Mouse (Mus musculus) ES-E14 (cell line): ENCODE measurements at regions not wholly inside any gene's neighbourhood (a gene's known extent, or its start where the extent isn't known, plus 50 kb on each side); places are given as distances from the start of the nearest gene placed in this dataset.

Experiments used
- CHD2 ChIP-seq: IDR thresholded peaks from 2 replicates; pipeline ENCODE4 v1.6.1; 2014; ENCODE audit warnings: mild to moderate bottlenecking, low read depth, low read length, inconsistent platforms
- HCFC1 ChIP-seq: IDR thresholded peaks from 2 replicates; pipeline ENCODE4 v1.6.1; 2012; ENCODE audit warnings: low read length, inconsistent platforms, borderline replicate concordance; ENCODE audit not compliant: insufficient read depth
- MAFK ChIP-seq: IDR thresholded peaks from 2 replicates; pipeline ENCODE4 v1.6.1; 2014; ENCODE audit warnings: mild to moderate bottlenecking, low read depth, low read length, inconsistent platforms; ENCODE audit not compliant: insufficient read depth
- ZNF384 ChIP-seq: IDR thresholded peaks from 2 replicates; pipeline ENCODE4 v1.6.1; 2012; ENCODE audit warnings: low read depth, low read length, inconsistent platforms

DNA sequence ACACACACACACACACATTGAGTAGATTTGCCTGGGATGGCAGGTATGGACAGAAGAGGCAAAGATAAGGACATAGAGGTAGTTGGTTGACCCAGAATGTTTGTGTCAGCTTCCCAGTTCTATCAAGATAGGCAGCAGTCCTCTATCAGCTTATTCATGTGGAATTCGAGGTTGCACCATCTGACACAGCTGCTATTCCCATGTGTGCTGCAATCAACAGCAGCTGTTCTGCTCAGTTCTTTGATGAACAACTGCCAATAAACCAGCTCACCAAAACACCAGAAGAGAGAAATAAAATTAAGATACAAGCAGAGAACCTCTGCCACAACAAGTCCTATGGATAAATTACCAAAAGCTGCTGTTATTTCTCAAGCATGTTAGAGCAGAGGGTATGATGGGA, 56.1 kb upstream of the Sgip1 start:
- no peak for TF ChIP-seq MAFK
- TF ChIP-seq CHD2: no peak
- TF ChIP-seq HCFC1: no peak
- no peak for TF ChIP-seq ZNF384
